Mouse (Mus musculus): ENCODE results near the gene Clba1. TPM values are rescaled to one million over a fixed set of nuclear protein-coding genes. Genes with fewer than 3 reads are reported as not detected.

Clba1 gene
- polyA plus RNA-seq, 1 experiment = not detected

DNA sequence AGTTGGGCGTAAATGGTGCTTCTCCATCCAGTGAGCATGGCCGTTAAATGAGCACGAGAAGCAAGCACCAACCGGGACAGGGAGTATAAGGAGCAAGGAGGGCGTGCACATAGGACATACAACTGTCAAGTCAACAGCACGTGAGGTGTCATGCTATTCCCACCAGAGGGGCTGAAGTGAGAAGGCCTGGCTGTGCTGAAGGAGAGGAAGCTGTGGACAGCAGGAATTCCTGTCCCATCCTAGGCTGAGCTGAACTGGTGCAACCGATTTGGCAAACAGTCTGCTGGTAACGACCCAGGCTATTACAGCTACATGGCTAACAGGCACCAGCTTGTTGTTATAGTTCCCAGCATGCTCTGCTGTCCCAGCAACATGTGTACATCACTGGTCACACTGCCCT is 17.7 kb upstream of the Clba1 start:
- Histone ChIP-seq H3K4me1 (ENCODE audit: control insufficient read depth) (no peaks in the 10 kb centered on the region), H3K4me3 (replicated peaks) (no peak overlapping the region), H3K36me3 (ENCODE audit: control insufficient read depth) (no peaks in the 10 kb centered on the region), H3K9me3 (ENCODE audit: control insufficient read depth, low read length) (no peaks in the 10 kb centered on the region), H3K27me3 (ENCODE audit: control insufficient read depth) (peaks cover 2% of the 10 kb centered on the region; the same call in 1 of the 2 replicates)
- TF ChIP-seq GATA1 (IDR thresholded peaks at IDR 0.05; ENCODE audit: low read length) (no peak), TAL1 (IDR thresholded peaks at IDR 0.05; ENCODE audit: low read length) (no peak)

GRCm38 (mm10) chr12:112793601-112794355 is 15.0 kb upstream of the Clba1 start:
- H3K27me3 ChIP-seq (ENCODE audit: control insufficient read depth) = peaks cover 16% of the 10 kb centered on the region
- H3K4me1 ChIP-seq (ENCODE audit: control insufficient read depth) = no peaks in the 10 kb centered on the region
- no peak overlapping the region for H3K4me3 ChIP-seq (replicated peaks)
- no peaks in the 10 kb centered on the region for H3K9me3 ChIP-seq (ENCODE audit: control insufficient read depth, low read length)
- no peaks in the 10 kb centered on the region for H3K36me3 ChIP-seq (ENCODE audit: control insufficient read depth)
- no peak for TF ChIP-seq TAL1 (IDR thresholded peaks at IDR 0.05; ENCODE audit: low read length)
- no peak for TF ChIP-seq GATA1 (IDR thresholded peaks at IDR 0.05; ENCODE audit: low read length)

DNA sequence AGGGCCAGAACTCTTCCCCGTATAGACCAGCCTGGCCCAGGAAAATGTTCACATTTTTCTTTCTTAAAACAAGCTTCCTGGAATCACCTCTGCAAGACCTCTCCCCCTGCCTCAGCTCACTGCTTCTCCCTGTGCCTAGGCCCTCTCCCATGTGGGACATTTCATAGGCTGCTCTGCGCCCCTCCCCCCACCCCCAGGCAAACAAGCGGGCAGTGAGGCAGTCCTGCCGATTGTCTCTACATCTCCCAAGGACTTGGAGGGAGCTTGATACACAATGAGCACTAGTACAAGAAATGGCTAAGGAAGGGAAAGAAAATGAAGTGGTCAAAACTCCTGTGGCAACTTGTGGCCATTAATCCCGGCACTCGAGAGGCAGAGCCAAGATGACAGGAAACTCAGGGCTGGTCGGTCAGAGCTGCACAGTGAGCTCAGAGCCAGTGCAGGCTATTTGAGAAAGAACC is 14.4 kb upstream of the Clba1 start:
- peaks cover 17% of the 10 kb centered on the region for H3K27me3 ChIP-seq (ENCODE audit: control insufficient read depth)
- no peaks in the 10 kb centered on the region for H3K9me3 ChIP-seq (ENCODE audit: control insufficient read depth, low read length)
- TF ChIP-seq TAL1 (IDR thresholded peaks at IDR 0.05; ENCODE audit: low read length) (no peak), GATA1 (IDR thresholded peaks at IDR 0.05; ENCODE audit: low read length) (no peak)
- no peaks in the 10 kb centered on the region for H3K36me3 ChIP-seq (ENCODE audit: control insufficient read depth)
- H3K4me1 ChIP-seq (ENCODE audit: control insufficient read depth) = no peaks in the 10 kb centered on the region
- no peak overlapping the region for H3K4me3 ChIP-seq (replicated peaks)

DNA sequence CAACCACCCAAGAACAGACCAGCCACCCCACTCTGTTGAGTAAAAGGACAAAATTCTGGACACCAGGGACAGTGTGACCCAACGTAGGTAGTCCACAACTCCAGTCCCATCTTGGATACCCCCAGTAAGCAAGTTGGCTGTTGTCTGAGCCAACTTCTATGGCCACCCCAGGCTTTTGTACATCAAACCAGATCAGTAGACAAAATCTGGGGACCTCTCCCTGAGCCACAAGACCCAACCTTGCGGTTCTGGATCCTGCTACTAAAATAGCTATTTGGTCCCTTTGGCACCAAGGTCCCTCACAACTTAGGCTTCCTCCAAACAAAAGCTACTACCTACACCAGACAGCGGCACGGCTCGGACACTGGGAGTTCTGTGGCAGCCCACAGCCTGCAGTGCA is 13.7 kb upstream of the Clba1 start:
- Histone ChIP-seq H3K4me1 (ENCODE audit: control insufficient read depth) (no peaks in the 10 kb centered on the region), H3K36me3 (ENCODE audit: control insufficient read depth) (no peaks in the 10 kb centered on the region), H3K9me3 (ENCODE audit: control insufficient read depth, low read length) (no peaks in the 10 kb centered on the region), H3K27me3 (ENCODE audit: control insufficient read depth) (peaks cover 17% of the 10 kb centered on the region), H3K4me3 (replicated peaks) (no peak overlapping the region)
- TF ChIP-seq TAL1 (IDR thresholded peaks at IDR 0.05; ENCODE audit: low read length) (no peak), GATA1 (IDR thresholded peaks at IDR 0.05; ENCODE audit: low read length) (no peak)

DNA sequence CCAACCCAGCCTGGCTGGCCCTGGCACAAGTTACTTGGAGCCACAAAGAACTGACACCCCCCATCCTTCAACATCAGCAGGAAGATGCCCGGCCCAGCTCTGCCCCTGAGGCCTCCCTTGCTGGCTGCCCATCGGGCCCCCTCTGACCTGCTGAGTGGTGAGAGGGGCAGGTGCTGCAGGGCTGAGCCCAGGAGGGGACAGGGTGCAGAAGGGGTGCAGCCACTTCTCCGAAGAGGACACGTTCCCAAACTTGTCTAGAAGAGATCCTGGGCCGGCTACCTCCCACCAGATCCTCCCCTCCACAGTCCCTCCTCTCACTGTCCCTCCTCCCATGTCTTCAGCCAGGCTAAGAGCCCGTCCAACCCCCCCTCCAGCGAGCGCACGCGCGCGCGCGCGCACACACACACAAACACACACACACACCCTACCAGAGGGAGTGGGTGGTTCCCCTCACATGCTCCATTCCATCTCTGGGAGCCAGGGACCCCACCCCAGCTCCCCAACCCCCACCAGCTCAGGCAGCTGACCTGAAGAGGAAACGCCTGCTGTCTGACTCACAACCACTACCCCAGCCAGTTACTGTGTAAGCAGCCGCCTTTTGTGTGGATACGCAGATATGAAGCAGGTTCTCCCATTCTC is 13.2 kb upstream of the Clba1 start:
- H3K27me3 ChIP-seq (ENCODE audit: control insufficient read depth) = peaks cover 18% of the 10 kb centered on the region
- no peak overlapping the region for H3K4me3 ChIP-seq (replicated peaks)
- no peaks in the 10 kb centered on the region for H3K9me3 ChIP-seq (ENCODE audit: control insufficient read depth, low read length)
- no peaks in the 10 kb centered on the region for H3K36me3 ChIP-seq (ENCODE audit: control insufficient read depth)
- no peaks in the 10 kb centered on the region; the same call in 1 of the 2 replicates for H3K4me1 ChIP-seq (ENCODE audit: control insufficient read depth)
- TF ChIP-seq TAL1 (IDR thresholded peaks at IDR 0.05; ENCODE audit: low read length) = no peak
- no peak for TF ChIP-seq GATA1 (IDR thresholded peaks at IDR 0.05; ENCODE audit: low read length)

GRCm38 (mm10) chr12:112796551-112797510 is 11.9 kb upstream of the Clba1 start:
- H3K27me3 ChIP-seq (ENCODE audit: control insufficient read depth) = peaks cover 31% of the 10 kb centered on the region
- H3K4me1 ChIP-seq (ENCODE audit: control insufficient read depth) = no peaks in the 10 kb centered on the region; the same call in 1 of the 2 replicates
- no peak overlapping the region for H3K4me3 ChIP-seq (replicated peaks)
- no peaks in the 10 kb centered on the region for H3K36me3 ChIP-seq (ENCODE audit: control insufficient read depth)
- H3K9me3 ChIP-seq (ENCODE audit: control insufficient read depth, low read length) = no peaks in the 10 kb centered on the region
- TF ChIP-seq GATA1 (IDR thresholded peaks at IDR 0.05; ENCODE audit: low read length) (no peak), TAL1 (IDR thresholded peaks at IDR 0.05; ENCODE audit: low read length) (no peak)

GRCm38 (mm10) chr12:112797672-112798331 is 10.9 kb upstream of the Clba1 start:
- Histone ChIP-seq H3K4me3 (replicated peaks) (no peak overlapping the region), H3K27me3 (ENCODE audit: control insufficient read depth) (peaks cover 40% of the 10 kb centered on the region), H3K36me3 (ENCODE audit: control insufficient read depth) (no peaks in the 10 kb centered on the region), H3K4me1 (ENCODE audit: control insufficient read depth) (peaks cover 3% of the 10 kb centered on the region), H3K9me3 (ENCODE audit: control insufficient read depth, low read length) (no peaks in the 10 kb centered on the region)
- TF ChIP-seq TAL1 (IDR thresholded peaks at IDR 0.05; ENCODE audit: low read length) (no peak), GATA1 (IDR thresholded peaks at IDR 0.05; ENCODE audit: low read length) (no peak)

GRCm38 (mm10) chr12:112798332-112798681 is 10.4 kb upstream of the Clba1 start:
- H3K27me3 ChIP-seq (ENCODE audit: control insufficient read depth) = peaks cover 46% of the 10 kb centered on the region

More at GRCm38 (mm10) chr12:112798332-112798681, 10.4 kb upstream of the Clba1 start:
- H3K36me3 ChIP-seq (ENCODE audit: control insufficient read depth) = no peaks in the 10 kb centered on the region
- peaks cover 3% of the 10 kb centered on the region for H3K4me1 ChIP-seq (ENCODE audit: control insufficient read depth)
- no peaks in the 10 kb centered on the region for H3K9me3 ChIP-seq (ENCODE audit: control insufficient read depth, low read length)
- TF ChIP-seq TAL1 (IDR thresholded peaks at IDR 0.05; ENCODE audit: low read length) (no peak), GATA1 (IDR thresholded peaks at IDR 0.05; ENCODE audit: low read length) (no peak)
- no peak overlapping the region for H3K4me3 ChIP-seq (replicated peaks)
